Mouse (Mus musculus): Measurements from ENCODE around the gene Efl1. TPM values are rescaled to one million over a fixed set of nuclear protein-coding genes. Genes with fewer than 3 reads are reported as not detected.
A peak's percentile ranks its signal among the peaks of the same experiment; 100 is the strongest.

Efl1 gene
- polyA plus RNA-seq (2015; fragmentation: Nextera tagmentation; extraction: Ambion mirVana) = 19.2 and 22.1 TPM in 2 replicates

DNA sequence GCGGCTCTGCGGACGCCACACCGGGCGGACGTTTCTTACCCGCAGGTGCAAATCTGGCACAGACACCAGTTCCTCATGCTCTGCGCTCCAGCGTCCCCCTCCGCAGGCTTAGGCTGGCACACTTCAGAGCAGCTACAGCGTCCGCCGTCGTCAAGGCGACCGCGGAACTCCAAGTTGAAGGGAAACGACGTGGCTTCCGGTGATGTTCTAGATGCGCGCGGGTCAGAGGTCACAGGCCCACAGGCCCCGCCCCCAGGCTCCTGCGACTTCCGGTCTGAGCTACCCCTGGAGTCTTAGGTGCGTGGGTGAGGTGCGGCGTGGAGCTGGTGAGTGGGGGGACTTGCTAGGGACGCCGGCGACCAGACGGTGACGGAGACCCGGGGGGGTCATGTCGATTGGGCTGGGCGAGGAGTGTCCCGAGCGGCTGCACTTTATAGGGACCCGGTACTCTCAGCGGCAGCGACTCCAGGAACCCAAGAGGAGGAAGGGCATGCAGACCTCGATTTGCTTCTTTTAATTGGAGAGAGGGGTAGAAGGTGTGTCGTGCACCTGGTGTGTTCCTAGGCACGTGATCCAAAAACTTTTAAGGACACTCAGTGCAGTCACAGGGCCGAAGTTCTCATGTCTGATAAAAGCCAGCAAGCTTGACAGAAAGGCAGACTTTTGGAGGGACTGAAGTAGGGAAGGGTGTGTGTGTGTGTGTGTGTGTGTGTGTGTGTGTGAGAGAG, at the start of gene Efl1, which contains the start of gene Saxo2:
Gene Efl1, plus strand, starts transcription at position 262 of the 728 bp plus-strand sequence.
Gene Saxo2, minus strand, starts transcription at position 176 of the 728 bp plus-strand sequence.
- H3K4me2 ChIP-seq (ENCODE audit: low read length) = peak within 1 kb of the TSS; percentile 59
- H3K27ac ChIP-seq (ENCODE audit: low read length) = no peak within 1 kb of the TSS
- ATAC-seq = peak; percentile 99
- no peaks in the 10 kb centered on the region for H3K27me3 ChIP-seq (replicated peaks; ENCODE audit: control insufficient read depth, insufficient read depth, low read length)
- no peaks in the 10 kb centered on the region for H3K9me3 ChIP-seq (ENCODE audit: control insufficient read depth, low read length)
- peak within 1 kb of the TSS; percentile 74 for H3K4me3 ChIP-seq (replicated peaks; ENCODE audit: low read length)
- WGBS = under 1% methylated on average over 46 of the region's 46 CpGs
- H3K36me3 ChIP-seq (ENCODE audit: control insufficient read depth, insufficient read depth) = no peaks in the 10 kb centered on the region
- H3K9ac ChIP-seq (replicated peaks; ENCODE audit: low read depth, low read length) = peak within 1 kb of the TSS; percentile 73
- H3K4me1 ChIP-seq (replicated peaks; ENCODE audit: control insufficient read depth, insufficient read depth, low read length) = peaks cover 11% of the 10 kb centered on the region

DNA sequence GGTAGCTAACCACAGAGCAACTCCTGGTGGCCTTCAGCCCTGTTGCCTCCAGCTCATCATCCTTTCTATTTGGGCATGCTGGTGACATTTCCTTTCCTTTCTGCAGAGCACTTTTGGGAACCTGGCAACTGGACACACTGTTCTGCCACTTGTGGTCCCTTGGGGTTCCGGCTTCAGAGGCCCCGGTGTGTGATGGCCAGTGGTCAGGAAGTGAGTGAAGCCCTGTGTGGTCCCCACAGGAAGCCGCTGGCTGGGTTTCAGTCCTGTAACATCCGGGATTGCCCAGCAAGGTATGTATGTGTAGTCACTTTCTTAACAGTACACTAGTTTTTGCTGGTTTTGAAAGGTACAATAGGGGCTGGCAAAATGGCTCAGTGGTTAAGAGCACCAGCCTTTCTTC, 46.4 kb upstream of the Efl1 start:
- H3K4me1 ChIP-seq (replicated peaks; ENCODE audit: control insufficient read depth, insufficient read depth, low read length) = no peaks in the 10 kb centered on the region
- H3K9ac ChIP-seq (replicated peaks; ENCODE audit: low read depth, low read length) = no peak overlapping the region
- no peak for ATAC-seq
- H3K4me3 ChIP-seq (replicated peaks; ENCODE audit: low read length) = no peak overlapping the region
- H3K9me3 ChIP-seq (ENCODE audit: control insufficient read depth, low read length) = no peaks in the 10 kb centered on the region
- H3K4me2 ChIP-seq (ENCODE audit: low read length) = no peak overlapping the region
- H3K27ac ChIP-seq (ENCODE audit: low read length) = no peak overlapping the region
- H3K27me3 ChIP-seq (replicated peaks; ENCODE audit: control insufficient read depth, insufficient read depth, low read length) = no peaks in the 10 kb centered on the region
- H3K36me3 ChIP-seq (ENCODE audit: control insufficient read depth, insufficient read depth) = no peaks in the 10 kb centered on the region
- 87% methylated on average over 4 of the region's 4 CpGs for WGBS

DNA sequence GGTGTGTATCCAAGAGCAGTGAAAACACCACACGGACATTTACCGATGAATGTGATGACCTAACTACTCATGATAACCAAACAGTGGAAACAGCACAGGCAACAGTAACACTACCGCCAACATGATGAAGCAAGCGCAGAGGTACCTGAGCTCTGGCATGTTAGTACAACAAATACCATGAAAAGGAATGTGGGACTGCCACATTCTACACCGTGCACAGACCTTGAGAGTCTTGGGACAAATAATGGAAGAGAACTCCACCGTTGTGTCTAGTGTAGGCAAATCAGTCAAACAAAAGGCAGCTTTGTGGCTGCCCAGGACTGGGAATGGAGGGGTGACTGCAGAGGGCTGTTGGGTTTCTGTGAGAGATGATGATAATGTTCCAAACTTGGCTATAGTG, 43.0 kb upstream of the Efl1 start:
- H3K27ac ChIP-seq (ENCODE audit: low read length) = no peak overlapping the region
- H3K4me1 ChIP-seq (replicated peaks; ENCODE audit: control insufficient read depth, insufficient read depth, low read length) = no peaks in the 10 kb centered on the region
- H3K9ac ChIP-seq (replicated peaks; ENCODE audit: low read depth, low read length) = no peak overlapping the region
- no peak overlapping the region for H3K4me3 ChIP-seq (replicated peaks; ENCODE audit: low read length)
- no peaks in the 10 kb centered on the region for H3K36me3 ChIP-seq (ENCODE audit: control insufficient read depth, insufficient read depth)
- no peaks in the 10 kb centered on the region for H3K9me3 ChIP-seq (ENCODE audit: control insufficient read depth, low read length)
- H3K4me2 ChIP-seq (ENCODE audit: low read length) = no peak overlapping the region
- WGBS = 78% methylated on average over 6 of the region's 6 CpGs
- no peak for ATAC-seq
- H3K27me3 ChIP-seq (replicated peaks; ENCODE audit: control insufficient read depth, insufficient read depth, low read length) = no peaks in the 10 kb centered on the region

DNA sequence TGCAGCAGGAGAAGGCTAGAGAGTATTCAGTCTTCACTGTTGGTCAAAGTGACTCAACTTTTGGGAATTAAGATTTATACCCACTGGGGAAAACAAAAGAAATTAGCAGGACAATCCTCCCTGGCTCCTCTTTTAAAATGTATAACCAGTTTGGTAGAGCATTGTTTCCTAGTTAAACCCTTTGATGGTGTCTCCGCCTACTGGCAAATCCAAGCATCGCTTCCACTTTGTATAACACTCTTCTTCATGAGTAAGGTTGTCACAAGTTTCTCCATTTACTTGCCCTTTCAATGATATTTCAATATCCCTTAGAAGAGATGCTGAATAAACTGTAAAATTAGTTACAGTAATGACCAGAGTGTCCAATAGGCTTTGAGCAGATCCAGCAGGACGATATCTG, 38.8 kb upstream of the Efl1 start:
- 74% methylated on average over 3 of the region's 3 CpGs for WGBS
- H3K27ac ChIP-seq (ENCODE audit: low read length) = no peak overlapping the region
- H3K9me3 ChIP-seq (ENCODE audit: control insufficient read depth, low read length) = no peaks in the 10 kb centered on the region

DNA sequence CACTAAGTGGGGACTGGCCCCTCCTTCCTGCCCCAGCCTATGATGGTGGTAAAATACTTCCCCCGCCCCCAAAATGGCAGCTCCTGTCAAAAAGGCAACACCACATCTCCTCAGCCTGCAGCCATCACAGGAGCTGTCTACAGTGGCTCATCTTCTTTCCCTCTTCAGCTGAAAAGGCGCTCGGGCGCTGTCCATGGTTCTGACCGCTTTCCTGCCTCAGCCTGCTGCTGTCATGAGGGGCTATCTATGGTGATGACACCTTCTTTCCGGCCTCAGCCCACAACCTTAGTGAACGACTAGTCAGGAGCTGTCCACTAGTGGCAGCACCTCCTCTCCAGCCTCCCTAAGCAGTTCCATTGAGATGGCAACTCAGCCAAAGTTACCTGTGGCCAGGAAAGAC, 23.1 kb upstream of the Efl1 start:
- ATAC-seq = no peak
- no peak overlapping the region for H3K9ac ChIP-seq (replicated peaks; ENCODE audit: low read depth, low read length)
- no peaks in the 10 kb centered on the region for H3K36me3 ChIP-seq (ENCODE audit: control insufficient read depth, insufficient read depth)
- H3K4me1 ChIP-seq (replicated peaks; ENCODE audit: control insufficient read depth, insufficient read depth, low read length) = no peaks in the 10 kb centered on the region
- no peaks in the 10 kb centered on the region for H3K27me3 ChIP-seq (replicated peaks; ENCODE audit: control insufficient read depth, insufficient read depth, low read length)
- 30% methylated on average over 7 of the region's 7 CpGs for WGBS
- H3K9me3 ChIP-seq (ENCODE audit: control insufficient read depth, low read length) = no peaks in the 10 kb centered on the region
- no peak overlapping the region for H3K4me3 ChIP-seq (replicated peaks; ENCODE audit: low read length)
- H3K27ac ChIP-seq (ENCODE audit: low read length) = no peak overlapping the region
- no peak overlapping the region for H3K4me2 ChIP-seq (ENCODE audit: low read length)

More for the DNA sequence above, 38.8 kb upstream of the Efl1 start:
- H3K36me3 ChIP-seq (ENCODE audit: control insufficient read depth, insufficient read depth) = no peaks in the 10 kb centered on the region
- no peak overlapping the region for H3K4me2 ChIP-seq (ENCODE audit: low read length)
- H3K4me3 ChIP-seq (replicated peaks; ENCODE audit: low read length) = no peak overlapping the region
- no peak for ATAC-seq
- H3K9ac ChIP-seq (replicated peaks; ENCODE audit: low read depth, low read length) = no peak overlapping the region
- H3K4me1 ChIP-seq (replicated peaks; ENCODE audit: control insufficient read depth, insufficient read depth, low read length) = no peaks in the 10 kb centered on the region
- no peaks in the 10 kb centered on the region for H3K27me3 ChIP-seq (replicated peaks; ENCODE audit: control insufficient read depth, insufficient read depth, low read length)

DNA sequence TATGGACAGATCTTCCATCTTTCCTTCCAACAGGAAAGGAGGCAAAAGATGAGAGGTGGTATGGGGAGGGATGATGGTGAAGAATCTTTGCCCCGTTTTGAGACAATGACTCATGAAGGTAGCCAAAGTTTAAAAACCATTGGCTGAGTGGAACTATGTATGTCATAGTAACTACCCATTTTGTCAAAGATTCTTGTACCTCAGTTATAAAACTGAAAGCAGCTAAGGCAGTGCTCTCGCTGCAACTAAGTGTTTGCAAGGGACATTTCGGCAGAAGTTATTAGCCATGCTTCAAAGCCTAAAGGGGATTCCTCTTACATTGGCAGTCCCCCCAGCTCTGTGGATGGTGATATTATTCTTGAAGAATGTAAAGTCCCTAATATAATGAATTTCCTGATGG, 1.2 kb upstream of the Efl1 start:
- Histone ChIP-seq H3K4me3 (replicated peaks; ENCODE audit: low read length) (no peak overlapping the region), H3K27ac (ENCODE audit: low read length) (no peak overlapping the region), H3K4me1 (replicated peaks; ENCODE audit: control insufficient read depth, insufficient read depth, low read length) (peaks cover 11% of the 10 kb centered on the region), H3K9me3 (ENCODE audit: control insufficient read depth, low read length) (no peaks in the 10 kb centered on the region), H3K36me3 (ENCODE audit: control insufficient read depth, insufficient read depth) (no peaks in the 10 kb centered on the region), H3K9ac (replicated peaks; ENCODE audit: low read depth, low read length) (no peak overlapping the region), H3K27me3 (replicated peaks; ENCODE audit: control insufficient read depth, insufficient read depth, low read length) (no peaks in the 10 kb centered on the region), H3K4me2 (ENCODE audit: low read length) (no peak overlapping the region)
- no peak for ATAC-seq
- 86% methylated on average over 3 of the region's 3 CpGs for WGBS

DNA sequence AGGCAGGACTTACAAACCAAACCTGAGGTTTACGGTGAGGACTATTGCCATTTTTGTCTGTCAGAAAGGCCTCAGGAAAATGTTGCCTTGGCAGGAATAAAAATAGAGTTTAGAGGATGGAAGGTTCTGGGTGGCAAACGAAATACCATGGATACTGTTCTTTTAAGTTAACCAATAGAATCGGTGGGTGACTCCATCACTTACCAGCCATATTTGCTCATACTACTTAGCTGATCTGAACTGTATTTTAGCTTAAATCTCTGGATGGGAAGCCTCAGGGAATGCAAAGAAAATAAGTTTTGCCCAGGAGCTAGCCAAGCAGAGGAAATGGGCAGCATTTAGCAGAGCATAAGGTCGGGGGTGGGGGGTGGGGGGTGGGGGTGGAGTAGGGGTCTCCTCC, 505 bp upstream of the Efl1 start:
- WGBS = 27% methylated on average over 4 of the region's 4 CpGs
- Histone ChIP-seq H3K27me3 (replicated peaks; ENCODE audit: control insufficient read depth, insufficient read depth, low read length) (no peaks in the 10 kb centered on the region), H3K36me3 (ENCODE audit: control insufficient read depth, insufficient read depth) (no peaks in the 10 kb centered on the region), H3K27ac (ENCODE audit: low read length) (no peak overlapping the region), H3K4me3 (replicated peaks; ENCODE audit: low read length) (peak overlapping the region; percentile 74), H3K4me1 (replicated peaks; ENCODE audit: control insufficient read depth, insufficient read depth, low read length) (peaks cover 11% of the 10 kb centered on the region), H3K9ac (replicated peaks; ENCODE audit: low read depth, low read length) (peak overlapping the region; percentile 73), H3K4me2 (ENCODE audit: low read length) (peak overlapping the region; percentile 59), H3K9me3 (ENCODE audit: control insufficient read depth, low read length) (no peaks in the 10 kb centered on the region)
- no peak; the same call in 1 of the 2 replicates for ATAC-seq

DNA sequence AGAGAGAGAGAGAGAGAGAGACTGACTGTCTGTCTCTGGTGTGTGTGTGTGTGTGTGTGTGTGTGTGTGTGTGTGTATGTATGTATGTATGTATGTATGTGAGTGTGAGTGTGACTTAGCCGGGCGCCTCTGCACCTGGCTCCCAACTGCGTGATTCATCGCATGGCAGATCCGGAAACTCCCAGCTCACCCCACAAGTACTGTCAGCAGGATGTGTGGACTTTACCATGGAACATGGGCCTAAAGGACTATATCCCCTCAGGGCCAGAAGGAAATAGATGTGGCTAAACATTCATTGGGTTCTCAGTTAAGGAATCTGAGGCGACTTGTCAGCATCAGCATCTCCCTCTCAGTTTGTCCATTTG, 649 bp downstream of the Efl1 start:
- Histone ChIP-seq H3K4me3 (replicated peaks; ENCODE audit: low read length) (peak overlapping the region; percentile 74), H3K36me3 (ENCODE audit: control insufficient read depth, insufficient read depth) (no peaks in the 10 kb centered on the region), H3K9me3 (ENCODE audit: control insufficient read depth, low read length) (no peaks in the 10 kb centered on the region), H3K27me3 (replicated peaks; ENCODE audit: control insufficient read depth, insufficient read depth, low read length) (no peaks in the 10 kb centered on the region), H3K4me1 (replicated peaks; ENCODE audit: control insufficient read depth, insufficient read depth, low read length) (peaks cover 11% of the 10 kb centered on the region), H3K4me2 (ENCODE audit: low read length) (peak overlapping the region; percentile 59), H3K27ac (ENCODE audit: low read length) (no peak overlapping the region), H3K9ac (replicated peaks; ENCODE audit: low read depth, low read length) (peak overlapping the region; percentile 73)
- 16% methylated on average over 6 of the region's 6 CpGs for WGBS
- ATAC-seq = no peak

DNA sequence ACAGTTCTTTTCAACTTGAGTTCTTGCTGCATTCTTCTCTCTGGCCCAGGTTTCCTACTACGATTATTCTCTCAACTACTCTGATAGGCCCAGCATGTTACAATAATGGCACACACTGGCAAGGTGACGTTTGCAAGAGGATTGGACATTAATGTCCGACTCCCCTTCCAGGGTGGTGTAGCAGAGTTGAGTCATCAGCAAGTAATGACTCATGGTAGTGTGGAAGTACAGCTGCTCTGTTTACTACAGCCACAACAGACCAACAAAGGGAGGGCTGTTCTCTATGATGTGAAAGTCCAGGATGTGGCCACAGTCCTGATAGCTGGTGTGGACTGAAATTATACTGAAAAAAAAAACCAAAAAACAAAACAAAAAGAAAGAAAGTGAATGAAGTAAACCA, 16.2 kb downstream of the Efl1 start:
- no peaks in the 10 kb centered on the region for H3K4me1 ChIP-seq (replicated peaks; ENCODE audit: control insufficient read depth, insufficient read depth, low read length)
- no peaks in the 10 kb centered on the region for H3K9me3 ChIP-seq (ENCODE audit: control insufficient read depth, low read length)
- peaks cover 8% of the 10 kb centered on the region for H3K36me3 ChIP-seq (ENCODE audit: control insufficient read depth, insufficient read depth)
- 90% methylated on average over 3 of the region's 3 CpGs for WGBS
- no peak for ATAC-seq
- no peak overlapping the region for H3K4me3 ChIP-seq (replicated peaks; ENCODE audit: low read length)
- H3K9ac ChIP-seq (replicated peaks; ENCODE audit: low read depth, low read length) = no peak overlapping the region
- no peak overlapping the region for H3K4me2 ChIP-seq (ENCODE audit: low read length)
- no peak overlapping the region for H3K27ac ChIP-seq (ENCODE audit: low read length)
- H3K27me3 ChIP-seq (replicated peaks; ENCODE audit: control insufficient read depth, insufficient read depth, low read length) = no peaks in the 10 kb centered on the region
